Mouse (Mus musculus): ENCODE results near the gene Gm21083. TPM values are rescaled to one million over a fixed set of nuclear protein-coding genes. Genes with fewer than 3 reads are reported as not detected.
"Not testable (repeated sequence)": the region's sequence is repeated elsewhere in the genome, so short reads cannot be mapped to it uniquely, and the experiment has no call there.

Gene Gm21083
- polyA plus RNA-seq, 1 experiment from 2014 or later, result not detected

GRCm38 (mm10) chr5:15588291-15588690 is 11.2 kb downstream of the Gm21083 start:
- not testable (repeated sequence) for H3K27me3 ChIP-seq (ENCODE audit: control insufficient read depth, insufficient read depth, low read length); H3K9me3 ChIP-seq (replicated peaks; ENCODE audit: control insufficient read depth, low read length); H3K9ac ChIP-seq (ENCODE audit: low read length); H3K4me3 ChIP-seq (replicated peaks; ENCODE audit: low read length); ATAC-seq (ENCODE audit: insufficient read depth, low FRiP score); H3K4me2 ChIP-seq (ENCODE audit: low read depth, low read length); H3K4me1 ChIP-seq (ENCODE audit: control insufficient read depth, insufficient read depth, low read length); H3K36me3 ChIP-seq (ENCODE audit: control insufficient read depth, insufficient read depth, low read length); H3K27ac ChIP-seq (ENCODE audit: low read length)
- 33% methylated on average over 6 of the region's 6 CpGs for WGBS

- H3K36me3 ChIP-seq (ENCODE audit: control insufficient read depth, insufficient read depth, low read length); H3K27ac ChIP-seq (ENCODE audit: low read length); H3K9ac ChIP-seq (ENCODE audit: low read length); H3K4me1 ChIP-seq (ENCODE audit: control insufficient read depth, insufficient read depth, low read length); H3K4me3 ChIP-seq (replicated peaks; ENCODE audit: low read length); H3K4me2 ChIP-seq (ENCODE audit: low read depth, low read length); H3K9me3 ChIP-seq (replicated peaks; ENCODE audit: control insufficient read depth, low read length); ATAC-seq (ENCODE audit: insufficient read depth, low FRiP score); H3K27me3 ChIP-seq (ENCODE audit: control insufficient read depth, insufficient read depth, low read length): not testable (repeated sequence)
- WGBS, result 51% methylated on average over 5 of the region's 5 CpGs
Observed at GRCm38 (mm10) chr5:15590635-15591034, 13.5 kb downstream of the Gm21083 start.

GRCm38 (mm10) chr5:15591577-15591976 is 14.4 kb downstream of the Gm21083 start:
- ATAC-seq (ENCODE audit: insufficient read depth, low FRiP score); H3K27ac ChIP-seq (ENCODE audit: low read length): not testable (repeated sequence)

GRCm38 (mm10) chr5:15598831-15599230 is 21.7 kb downstream of the Gm21083 start:
- H3K27me3 ChIP-seq (ENCODE audit: control insufficient read depth, insufficient read depth, low read length); ATAC-seq (ENCODE audit: insufficient read depth, low FRiP score); H3K27ac ChIP-seq (ENCODE audit: low read length); H3K9ac ChIP-seq (ENCODE audit: low read length); H3K9me3 ChIP-seq (replicated peaks; ENCODE audit: control insufficient read depth, low read length); H3K4me3 ChIP-seq (replicated peaks; ENCODE audit: low read length); H3K36me3 ChIP-seq (ENCODE audit: control insufficient read depth, insufficient read depth, low read length); H3K4me1 ChIP-seq (ENCODE audit: control insufficient read depth, insufficient read depth, low read length); H3K4me2 ChIP-seq (ENCODE audit: low read depth, low read length): not testable (repeated sequence)

More at GRCm38 (mm10) chr5:15591577-15591976, 14.4 kb downstream of the Gm21083 start:
- H3K27me3 ChIP-seq (ENCODE audit: control insufficient read depth, insufficient read depth, low read length); H3K4me3 ChIP-seq (replicated peaks; ENCODE audit: low read length); H3K36me3 ChIP-seq (ENCODE audit: control insufficient read depth, insufficient read depth, low read length); H3K4me2 ChIP-seq (ENCODE audit: low read depth, low read length); H3K9me3 ChIP-seq (replicated peaks; ENCODE audit: control insufficient read depth, low read length); H3K9ac ChIP-seq (ENCODE audit: low read length); H3K4me1 ChIP-seq (ENCODE audit: control insufficient read depth, insufficient read depth, low read length): not testable (repeated sequence)
- 67% methylated on average over 2 of the region's 2 CpGs for WGBS

- not testable (repeated sequence) for H3K4me2 ChIP-seq (ENCODE audit: low read depth, low read length); H3K9ac ChIP-seq (ENCODE audit: low read length); H3K4me3 ChIP-seq (replicated peaks; ENCODE audit: low read length); H3K27me3 ChIP-seq (ENCODE audit: control insufficient read depth, insufficient read depth, low read length); H3K4me1 ChIP-seq (ENCODE audit: control insufficient read depth, insufficient read depth, low read length); H3K36me3 ChIP-seq (ENCODE audit: control insufficient read depth, insufficient read depth, low read length); H3K9me3 ChIP-seq (replicated peaks; ENCODE audit: control insufficient read depth, low read length); ATAC-seq (ENCODE audit: insufficient read depth, low FRiP score); H3K27ac ChIP-seq (ENCODE audit: low read length)
- WGBS, result 39% methylated on average over 4 of the region's 4 CpGs
Observed at GRCm38 (mm10) chr5:15600342-15600741, 23.2 kb downstream of the Gm21083 start.

- WGBS, result 53% methylated on average over 5 of the region's 5 CpGs
- H3K4me2 ChIP-seq (ENCODE audit: low read depth, low read length); H3K27me3 ChIP-seq (ENCODE audit: control insufficient read depth, insufficient read depth, low read length); H3K27ac ChIP-seq (ENCODE audit: low read length); H3K9me3 ChIP-seq (replicated peaks; ENCODE audit: control insufficient read depth, low read length); H3K4me1 ChIP-seq (ENCODE audit: control insufficient read depth, insufficient read depth, low read length); H3K4me3 ChIP-seq (replicated peaks; ENCODE audit: low read length); ATAC-seq (ENCODE audit: insufficient read depth, low FRiP score); H3K9ac ChIP-seq (ENCODE audit: low read length); H3K36me3 ChIP-seq (ENCODE audit: control insufficient read depth, insufficient read depth, low read length): not testable (repeated sequence)
Observed at GRCm38 (mm10) chr5:15601481-15601880, 24.3 kb downstream of the Gm21083 start.

- WGBS, result 72% methylated on average over 3 of the region's 3 CpGs
- 0 out of 2 replicates have a peak, but pooled peaks have one; percentile 52 for ATAC-seq (ENCODE audit: insufficient read depth, low FRiP score)
Observed at GRCm38 (mm10) chr5:15601960-15602359, 24.8 kb downstream of the Gm21083 start.

GRCm38 (mm10) chr5:15602424-15602947 is 25.4 kb downstream of the Gm21083 start:
- not testable (repeated sequence) for ATAC-seq (ENCODE audit: insufficient read depth, low FRiP score); H3K9ac ChIP-seq (ENCODE audit: low read length); H3K27ac ChIP-seq (ENCODE audit: low read length); H3K27me3 ChIP-seq (ENCODE audit: control insufficient read depth, insufficient read depth, low read length); H3K4me2 ChIP-seq (ENCODE audit: low read depth, low read length); H3K36me3 ChIP-seq (ENCODE audit: control insufficient read depth, insufficient read depth, low read length); H3K9me3 ChIP-seq (replicated peaks; ENCODE audit: control insufficient read depth, low read length); H3K4me3 ChIP-seq (replicated peaks; ENCODE audit: low read length); H3K4me1 ChIP-seq (ENCODE audit: control insufficient read depth, insufficient read depth, low read length)
- WGBS, result 64% methylated on average over 3 of the region's 3 CpGs

More at GRCm38 (mm10) chr5:15601960-15602359, 24.8 kb downstream of the Gm21083 start:
- H3K36me3 ChIP-seq (ENCODE audit: control insufficient read depth, insufficient read depth, low read length); H3K4me2 ChIP-seq (ENCODE audit: low read depth, low read length); H3K27ac ChIP-seq (ENCODE audit: low read length); H3K9ac ChIP-seq (ENCODE audit: low read length); H3K27me3 ChIP-seq (ENCODE audit: control insufficient read depth, insufficient read depth, low read length); H3K9me3 ChIP-seq (replicated peaks; ENCODE audit: control insufficient read depth, low read length); H3K4me1 ChIP-seq (ENCODE audit: control insufficient read depth, insufficient read depth, low read length); H3K4me3 ChIP-seq (replicated peaks; ENCODE audit: low read length): not testable (repeated sequence)

GRCm38 (mm10) chr5:15603008-15603407 is 25.9 kb downstream of the Gm21083 start:
- not testable (repeated sequence) for H3K4me1 ChIP-seq (ENCODE audit: control insufficient read depth, insufficient read depth, low read length)
- 50% methylated on average over 2 of the region's 2 CpGs for WGBS

GRCm38 (mm10) chr5:15603585-15603984 is 26.5 kb downstream of the Gm21083 start:
- H3K27me3 ChIP-seq (ENCODE audit: control insufficient read depth, insufficient read depth, low read length); H3K36me3 ChIP-seq (ENCODE audit: control insufficient read depth, insufficient read depth, low read length); ATAC-seq (ENCODE audit: insufficient read depth, low FRiP score); H3K4me1 ChIP-seq (ENCODE audit: control insufficient read depth, insufficient read depth, low read length); H3K9me3 ChIP-seq (replicated peaks; ENCODE audit: control insufficient read depth, low read length); H3K4me2 ChIP-seq (ENCODE audit: low read depth, low read length); H3K4me3 ChIP-seq (replicated peaks; ENCODE audit: low read length); H3K9ac ChIP-seq (ENCODE audit: low read length); H3K27ac ChIP-seq (ENCODE audit: low read length): not testable (repeated sequence)
- 74% methylated on average over 8 of the region's 8 CpGs for WGBS

More at GRCm38 (mm10) chr5:15603008-15603407, 25.9 kb downstream of the Gm21083 start:
- not testable (repeated sequence) for ATAC-seq (ENCODE audit: insufficient read depth, low FRiP score); H3K4me2 ChIP-seq (ENCODE audit: low read depth, low read length); H3K9ac ChIP-seq (ENCODE audit: low read length); H3K27ac ChIP-seq (ENCODE audit: low read length); H3K9me3 ChIP-seq (replicated peaks; ENCODE audit: control insufficient read depth, low read length); H3K4me3 ChIP-seq (replicated peaks; ENCODE audit: low read length); H3K27me3 ChIP-seq (ENCODE audit: control insufficient read depth, insufficient read depth, low read length); H3K36me3 ChIP-seq (ENCODE audit: control insufficient read depth, insufficient read depth, low read length)
